Mouse (Mus musculus) embryo, embryonic 9.5 days (tissue): Measurements from ENCODE around the gene Scpep1.

Source experiments
- DNase-seq: peaks from one replicate; pipeline ENCODE4 v3.0.0-alpha.2; 2017; ENCODE audit errors: extremely low spot score

Scpep1 gene

GRCm38 (mm10) chr11:88973776-88974701, 18.8 kb upstream of the Scpep1 start:
- DNase-seq, result peak; percentile 92

GRCm38 (mm10) chr11:88970202-88970732, 15.0 kb upstream of the Scpep1 start, which contains the start of gene Coil:
Gene Coil (plus strand): TSS chr11:88970252.
- DNase-seq, result peak; percentile 26

GRCm38 (mm10) chr11:88966881-88967361, 11.7 kb upstream of the Scpep1 start, which contains the start of gene Elobl:
Gene Elobl (minus strand): TSS chr11:88966931.
- no peak for DNase-seq

GRCm38 (mm10) chr11:88958851-88959250, 3.6 kb upstream of the Scpep1 start:
- no peak for DNase-seq

- DNase-seq, result peak; percentile 57
Observed at GRCm38 (mm10) chr11:88954803-88955202, 462 bp downstream of the Scpep1 start.

GRCm38 (mm10) chr11:88953582-88953981, 1.7 kb downstream of the Scpep1 start:
- DNase-seq, result no peak

GRCm38 (mm10) chr11:88952117-88952516, 3.1 kb downstream of the Scpep1 start:
- no peak for DNase-seq

- DNase-seq, result no peak
Observed at GRCm38 (mm10) chr11:88951576-88951975, 3.7 kb downstream of the Scpep1 start.

- no peak for DNase-seq
Observed at GRCm38 (mm10) chr11:88950640-88951250, 4.5 kb downstream of the Scpep1 start.

GRCm38 (mm10) chr11:88949802-88950639, 5.2 kb downstream of the Scpep1 start:
- DNase-seq, result no peak

GRCm38 (mm10) chr11:88948896-88949295, 6.4 kb downstream of the Scpep1 start:
- DNase-seq, result no peak

- peak; percentile 4 for DNase-seq
Observed at GRCm38 (mm10) chr11:88945971-88946585, 9.2 kb downstream of the Scpep1 start.

- DNase-seq, result no peak
Observed at GRCm38 (mm10) chr11:88941489-88941888, 13.8 kb downstream of the Scpep1 start.

- no peak for DNase-seq
Observed at GRCm38 (mm10) chr11:88939634-88940033, 15.6 kb downstream of the Scpep1 start.

GRCm38 (mm10) chr11:88938770-88939169, 16.5 kb downstream of the Scpep1 start:
- DNase-seq, result no peak

GRCm38 (mm10) chr11:88937886-88938285, 17.4 kb downstream of the Scpep1 start:
- DNase-seq, result no peak

- DNase-seq, result no peak
Observed at GRCm38 (mm10) chr11:88934089-88935000, 20.9 kb downstream of the Scpep1 start.

GRCm38 (mm10) chr11:88933030-88933429, 22.2 kb downstream of the Scpep1 start:
- DNase-seq, result no peak

GRCm38 (mm10) chr11:88931692-88932530, 23.4 kb downstream of the Scpep1 start:
- no peak for DNase-seq
